Comparison of ENCODE assay signal across 23 mouse cellular contexts in the genomic region with DNA sequence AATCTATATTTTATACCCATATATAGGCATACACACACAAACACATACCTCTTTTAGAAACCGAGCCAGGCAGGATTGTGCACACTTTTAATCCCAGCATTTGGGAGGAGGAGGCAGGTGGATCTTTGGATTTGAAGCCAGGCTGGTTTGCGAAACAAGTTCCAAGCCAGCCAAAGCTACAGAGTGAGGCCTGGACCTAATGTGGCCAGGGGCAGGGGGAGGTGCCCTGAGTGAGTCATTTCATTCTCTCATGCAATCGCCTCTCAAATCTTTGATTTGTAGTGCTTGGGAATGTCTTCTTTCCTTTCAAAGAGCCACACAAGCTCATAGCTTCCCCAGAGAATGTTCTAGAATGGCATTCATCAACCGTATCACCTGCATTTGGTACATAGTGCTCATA. TPM values are rescaled to one million over a fixed set of nuclear protein-coding genes. Genes with fewer than 3 reads are reported as not detected.
DNase-seq lines count a peak whose midpoint lies in the region; ATAC-seq and TF ChIP-seq lines count a peak whose summit lies in the region.
"Had no signal": no experiment of that assay in that cellular context is flagged by ENCODE, and none has a peak within 500 bp of the region (broad histone marks: within the 10 kb centered on the region; RNA-seq: fewer than 3 reads in every experiment).

No protein-coding gene starts in this region.

- no peak for TF ChIP-seq POLR2A in heart, adult 2 months (IDR thresholded peaks at IDR 0.05; ENCODE audit: insufficient read depth, low read depth, low read length)

- H3K9me3 ChIP-seq in heart, embryonic 12.5 days (replicated peaks), result no peaks in the 10 kb centered on the region
- H3K9me3 ChIP-seq in liver, embryonic 12.5 days (replicated peaks), result no peaks in the 10 kb centered on the region
- no peaks in the 10 kb centered on the region for H3K9me3 ChIP-seq in stomach, postnatal 0 days (ENCODE audit: control insufficient read depth, low read length)
- H3K9me3 ChIP-seq: hindbrain, embryonic 12.5 days; midbrain, embryonic 12.5 days had no signal

- no peak for ATAC-seq in heart, embryonic 12.5 days (ENCODE audit: insufficient number of reproducible peaks, low FRiP score)
- no peak for ATAC-seq in liver, embryonic 12.5 days
- no peak for ATAC-seq in stomach, postnatal 0 days (ENCODE audit: low FRiP score, low TSS enrichment)
- ATAC-seq in granulocyte monocyte progenitor cell, adult 5-6 weeks (replicated peaks; ENCODE audit: poor library complexity, severe bottlenecking), result no peak
- ATAC-seq: forebrain, embryonic 16.5 days; inflammation-experienced regulatory T-cells, adult 6 months had no signal

- H3K4me1 ChIP-seq in heart, embryonic 12.5 days (replicated peaks), result peaks cover 11% of the 10 kb centered on the region
- H3K4me1 ChIP-seq in heart, adult 2 months (ENCODE audit: control insufficient read depth, insufficient read depth, low read length), result no peaks in the 10 kb centered on the region
- peaks cover 47% of the 10 kb centered on the region for H3K4me1 ChIP-seq in liver, embryonic 12.5 days
- H3K4me1 ChIP-seq in stomach, postnatal 0 days (replicated peaks; ENCODE audit: control insufficient read depth, insufficient read depth), result no peaks in the 10 kb centered on the region

- 90% methylated on average over 4 of the region's 4 CpGs for whole genome bisulfite sequencing in heart, embryonic 12.5 days
- WGBS in heart, adult 2 months, result 90% methylated on average over 4 of the region's 4 CpGs
- WGBS in liver, embryonic 12.5 days (ENCODE audit: insufficient replicate concordance), result 90% methylated on average over 4 of the region's 4 CpGs
- WGBS in stomach, postnatal 0 days, result 77% methylated on average over 4 of the region's 4 CpGs

- TF ChIP-seq CTCF in heart, adult 2 months (IDR thresholded peaks at IDR 0.05), result no peak
- TF ChIP-seq CTCF in stomach, postnatal 0 days (IDR thresholded peaks at IDR 0.05; ENCODE audit: low read depth), result no peak

- DNase-seq in heart, adult 2 months, result no peak
- DNase-seq in Muller cell, postnatal 12 days (ENCODE audit: inconsistent ontology term), result peak; percentile 45
- DNase-seq in stomach, postnatal 0 days (ENCODE audit: low spot score), result no peak
- no peak for DNase-seq in gastrocnemius, adult 8-10 months (ENCODE audit: low spot score in 2 of 2)
- DNase-seq: cerebellum, adult 2 months; heart, postnatal 14 days; kidney, adult 2 months; kidney, postnatal 10 days; layer of hippocampus, postnatal 36 days; left cerebral cortex, postnatal 4 days; lung, postnatal 10 days; right cerebral cortex, postnatal 25 days; thymus, adult 18-20 months; thymus, postnatal 4 days had no signal

- H3K79me2 ChIP-seq in heart, adult 2 months (replicated peaks; ENCODE audit: control insufficient read depth, insufficient read depth, low read length), result no peaks in the 10 kb centered on the region

- no peaks in the 10 kb centered on the region for H3K27me3 ChIP-seq in heart, embryonic 12.5 days (replicated peaks)
- no peaks in the 10 kb centered on the region for H3K27me3 ChIP-seq in heart, adult 2 months (ENCODE audit: control insufficient read depth, insufficient read depth, low read length)
- H3K27me3 ChIP-seq in liver, embryonic 12.5 days (replicated peaks), result no peaks in the 10 kb centered on the region
- no peaks in the 10 kb centered on the region for H3K27me3 ChIP-seq in stomach, postnatal 0 days (ENCODE audit: control insufficient read depth, insufficient read depth, low read length)
- H3K27me3 ChIP-seq: hindbrain, embryonic 12.5 days; midbrain, embryonic 12.5 days had no signal

- H3K4me3 ChIP-seq in heart, embryonic 12.5 days, result no peak overlapping the region
- no peak overlapping the region for H3K4me3 ChIP-seq in heart, adult 2 months
- peak overlapping the region; percentile 22 for H3K4me3 ChIP-seq in liver, embryonic 12.5 days
- H3K4me3 ChIP-seq in stomach, postnatal 0 days (ENCODE audit: low read depth, low read length), result no peak overlapping the region
- H3K4me3 ChIP-seq: hindbrain, embryonic 12.5 days; layer of hippocampus, adult 2 months; midbrain, embryonic 12.5 days had no signal

- H3K4me2 ChIP-seq in heart, embryonic 12.5 days, result no peak overlapping the region
- H3K4me2 ChIP-seq in liver, embryonic 12.5 days, result peak overlapping the region; percentile 95
- H3K4me2 ChIP-seq in stomach, postnatal 0 days (replicated peaks; ENCODE audit: low read depth), result no peak overlapping the region
- H3K4me2 ChIP-seq: heart, embryonic 11.5 days; hindbrain, embryonic 12.5 days had no signal

- H3K27ac ChIP-seq in heart, embryonic 12.5 days (ENCODE audit: poor library complexity, severe bottlenecking), result no peak overlapping the region
- H3K27ac ChIP-seq in heart, adult 2 months, result no peak overlapping the region
- no peak overlapping the region for H3K27ac ChIP-seq in liver, embryonic 12.5 days
- H3K27ac ChIP-seq in stomach, postnatal 0 days (replicated peaks), result no peak overlapping the region
- H3K27ac ChIP-seq: hindbrain, embryonic 12.5 days; layer of hippocampus, adult 2 months; midbrain, embryonic 12.5 days had no signal

- intact Hi-C loops in heart, adult 2 months (cut with DNase I), result loop anchor here (5.0 kb wide), 1 partner anchor 53 kb away; no protein-coding TSS in a partner anchor

- no peak for TF ChIP-seq EP300 in heart, adult 2 months (IDR thresholded peaks at IDR 0.05; ENCODE audit: insufficient read depth, low read depth, low read length)
- TF ChIP-seq EP300 in stomach, postnatal 0 days (optimal IDR thresholded peaks at IDR 0.05), result peak; percentile 38

- H3K36me3 ChIP-seq in heart, embryonic 12.5 days, result peaks cover 47% of the 10 kb centered on the region
- H3K36me3 ChIP-seq in heart, adult 2 months (ENCODE audit: control insufficient read depth, insufficient read depth, low read length), result no peaks in the 10 kb centered on the region
- H3K36me3 ChIP-seq in liver, embryonic 12.5 days, result peaks cover 69% of the 10 kb centered on the region
- H3K36me3 ChIP-seq in stomach, postnatal 0 days (ENCODE audit: control insufficient read depth, insufficient read depth, low read length), result peaks cover 2% of the 10 kb centered on the region; the same call in 1 of the 2 replicates

- 0 out of 2 replicates have a peak overlapping the region, but pooled peaks have one; percentile 25 for H3K9ac ChIP-seq in heart, embryonic 12.5 days
- no peak overlapping the region for H3K9ac ChIP-seq in heart, adult 2 months (ENCODE audit: low read depth, low read length)
- H3K9ac ChIP-seq in liver, embryonic 12.5 days, result peak overlapping the region; percentile 23; the same call in 1 of the 2 replicates
- no peak overlapping the region for H3K9ac ChIP-seq in stomach, postnatal 0 days (ENCODE audit: low read length)
- H3K9ac ChIP-seq: hindbrain, embryonic 12.5 days; midbrain, embryonic 12.5 days had no signal

RNA-seq across cellular contexts. Expression of gene Kif14, which starts 3.3 kb away (rescaled TPM):
- 5.7 and 6.8 TPM in 2 replicates for polyA plus RNA-seq in heart, embryonic 12.5 days (2016; fragmentation: Nextera tagmentation; extraction: Ambion mirVana)
- total RNA-seq in heart, adult 2 months (2021), result under 1 TPM; 0.08 to 0.30 TPM
- 0.02 and 0.03 TPM in 2 replicates for polyA plus RNA-seq in heart, adult 2 months (2012; rRNA removed)
- polyA plus RNA-seq in liver, embryonic 12.5 days (2016; fragmentation: Nextera tagmentation; extraction: Ambion mirVana), result 11.2 and 11.3 TPM in 2 replicates
- polyA plus RNA-seq in stomach, postnatal 0 days (2015; fragmentation: Nextera tagmentation; extraction: Ambion mirVana), result 0.63 and 1.1 TPM in 2 replicates
- total RNA-seq in gastrocnemius, adult 8-10 months (2022), result under 1 TPM in 1 of 4 experiments, not detected in 3; 0.05 TPM
- 6.0 and 10.0 TPM in 2 replicates for total RNA-seq in granulocyte monocyte progenitor cell, adult 5-6 weeks (2014; fragmentation: Nextera tagmentation)
- 18.7 and 19.6 TPM in 2 replicates for total RNA-seq in granulocyte monocyte progenitor cell, adult 5-6 weeks (2017)

RNA-seq across cellular contexts. Expression of gene Ddx59, which starts 54.3 kb away (rescaled TPM):
- 12.5 and 12.8 TPM in 2 replicates for polyA plus RNA-seq in heart, embryonic 12.5 days (2016; fragmentation: Nextera tagmentation; extraction: Ambion mirVana)
- 10 to 100 TPM; 11.8 to 14.1 TPM for total RNA-seq in heart, adult 2 months (2021)
- polyA plus RNA-seq in heart, adult 2 months (2012; rRNA removed), result 4.2 and 7.0 TPM in 2 replicates
- polyA plus RNA-seq in liver, embryonic 12.5 days (2016; fragmentation: Nextera tagmentation; extraction: Ambion mirVana), result 7.8 and 8.3 TPM in 2 replicates
- polyA plus RNA-seq in stomach, postnatal 0 days (2015; fragmentation: Nextera tagmentation; extraction: Ambion mirVana), result 7.7 and 9.0 TPM in 2 replicates
- 10 to 100 TPM; 18.6 to 20.1 (median 19.5) TPM for total RNA-seq in gastrocnemius, adult 8-10 months (2022)
- 6.1 and 8.4 TPM in 2 replicates for total RNA-seq in granulocyte monocyte progenitor cell, adult 5-6 weeks (2014; fragmentation: Nextera tagmentation)
- total RNA-seq in granulocyte monocyte progenitor cell, adult 5-6 weeks (2017), result 9.7 and 13.0 TPM in 2 replicates

Comparison
In these comparisons a context has a peak if more than half of its experiments do, and no peak if none do; other contexts are left out.
1. H3K9ac ChIP-seq: peak in heart, embryonic 12.5 days (single experiment) and liver, embryonic 12.5 days (single experiment); none in heart, adult 2 months (single experiment) and stomach, postnatal 0 days (single experiment).